Mouse (Mus musculus) forebrain, embryonic 11.5 days (tissue): ENCODE measurements around the gene Fn1. TPM values are rescaled to one million over a fixed set of nuclear protein-coding genes. Genes with fewer than 3 reads are reported as not detected.

ENCODE experiments used
- ATAC-seq: fragments of 200-750 bp; cut with Nextera tagmentation; replicated peaks from 2 replicates; pipeline ENCODE4 v1.8.0; 2017; ENCODE audit warnings: moderate TSS enrichment; ENCODE audit not compliant: low FRiP score
- DNase-seq: peaks from one replicate; pipeline ENCODE4 v3.0.0-alpha.2; 2017; ENCODE audit warnings: low spot score
- H3K27ac ChIP-seq: fragments of 300-500 bp; sonication (generic); 2 replicates; pipeline ENCODE4 v1.5.1; 2014; ENCODE audit warnings: low read depth, low read length
- H3K27me3 ChIP-seq: fragments of 300-500 bp; sonication (generic); 2 replicates; pipeline ENCODE4 v1.6.1; 2014; ENCODE audit warnings: mild to moderate bottlenecking, low read length, mixed read lengths; ENCODE audit not compliant: control insufficient read depth, insufficient read depth
- H3K36me3 ChIP-seq: fragments of 300-500 bp; sonication (generic); 2 replicates; pipeline ENCODE4 v1.6.1; 2014; ENCODE audit warnings: mild to moderate bottlenecking, low read length, moderate library complexity, mixed read lengths; ENCODE audit not compliant: control insufficient read depth, insufficient read depth
- H3K4me1 ChIP-seq: fragments of 300-500 bp; sonication (generic); replicated peaks from 2 replicates; pipeline ENCODE4 v1.6.1; 2014; ENCODE audit warnings: low read length, mixed read lengths; ENCODE audit not compliant: control insufficient read depth, insufficient read depth
- H3K4me2 ChIP-seq: fragments of 300-500 bp; sonication (generic); 2 replicates; pipeline ENCODE4 v1.6.1; 2014; ENCODE audit warnings: low read depth, mild to moderate bottlenecking, low read length, moderate library complexity, mixed read lengths; ENCODE audit not compliant: severe bottlenecking
- H3K4me3 ChIP-seq: fragments of 300-500 bp; sonication (generic); 2 replicates; pipeline ENCODE4 v1.5.1; 2014; ENCODE audit warnings: low read depth, low read length
- H3K9ac ChIP-seq: fragments of 300-500 bp; sonication (generic); 2 replicates; pipeline ENCODE4 v1.6.1; 2014; ENCODE audit warnings: low read length
- H3K9me3 ChIP-seq: fragments of 300-500 bp; sonication (generic); 2 replicates; pipeline ENCODE4 v1.6.1; 2016; ENCODE audit warnings: low read length, mixed read lengths; ENCODE audit not compliant: control insufficient read depth
- WGBS: fragments of 180-500 bp; shearing (Covaris S2); extraction: QIAGEN DNeasy Blood & Tissue Kit; methylation state at CpG from one replicate; pipeline ENCODE4 v1.1.7; 2014; 5-methylcytosine and 5-hydroxymethylcytosine counted together
- polyA plus RNA-seq: library from polyadenylated mRNA; unstranded; fragments of >200 nt; fragmentation: Nextera tagmentation; extraction: Ambion mirVana; gene quantifications from 2 replicates; pipeline ENCODE4 v1.2.1, GENCODE M21; 2014

Gene Fn1
- polyA plus RNA-seq, 1 experiment from 2014 or later: 120 TPM

DNA sequence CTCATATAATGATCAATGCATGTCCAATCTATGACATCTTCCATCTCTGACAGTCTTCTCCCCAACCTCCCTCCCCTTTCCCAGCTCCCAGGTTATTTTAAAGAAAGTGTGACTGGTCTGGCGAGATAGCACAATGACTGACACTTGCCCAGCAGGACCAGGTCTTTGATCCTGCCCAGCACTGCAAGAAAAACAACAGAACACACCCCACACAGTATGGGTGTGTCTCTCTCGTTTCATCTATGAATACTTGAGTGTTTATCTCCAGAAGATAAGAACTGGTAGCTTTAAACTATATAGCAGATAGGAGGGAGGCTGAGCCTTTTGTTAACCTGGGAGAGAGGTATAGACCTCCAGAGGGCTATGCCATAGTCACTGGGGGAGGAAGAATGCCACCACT, 28.3 kb upstream of the Fn1 start:
- Histone ChIP-seq H3K36me3 (no peaks in the 10 kb centered on the region), H3K9ac (no peak overlapping the region), H3K9me3 (no peaks in the 10 kb centered on the region), H3K4me1 (no peaks in the 10 kb centered on the region), H3K4me3 (no peak overlapping the region), H3K4me2 (no peak overlapping the region), H3K27me3 (no peaks in the 10 kb centered on the region), H3K27ac (no peak overlapping the region)
- DNase-seq (no peak), ATAC-seq (no peak)
- WGBS: 21% methylated on average over 2 of the region's 2 CpGs

DNA sequence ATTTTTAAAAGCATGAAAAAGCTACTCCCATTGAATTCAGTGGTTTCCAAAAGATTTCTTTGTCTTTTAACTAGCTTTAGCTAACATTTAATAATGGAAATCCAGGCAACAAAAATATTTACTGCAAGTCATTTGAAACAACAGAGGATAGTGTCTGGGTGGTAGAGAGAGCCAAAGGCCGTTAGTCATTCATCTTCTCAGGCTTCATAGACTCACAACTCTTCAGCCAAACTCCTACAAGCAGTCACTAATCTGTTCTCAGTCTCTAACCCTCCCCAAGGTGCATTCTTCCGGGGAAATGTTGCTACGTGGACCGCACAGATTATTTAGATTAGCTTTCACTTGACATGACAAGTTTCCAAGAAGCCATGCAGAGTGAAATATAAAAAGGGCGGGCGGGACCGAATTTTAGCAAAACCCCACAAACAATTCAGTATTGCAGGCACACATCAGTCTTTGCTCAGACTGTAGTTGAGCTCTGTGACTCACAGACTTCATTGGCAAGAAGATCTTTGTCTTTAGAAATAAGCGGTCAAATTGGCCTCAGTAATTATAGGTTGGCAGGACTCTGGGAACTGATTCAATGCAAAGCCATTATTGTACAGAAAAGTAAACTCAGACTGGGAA, 27.2 kb upstream of the Fn1 start:
- no peak for DNase-seq
- ATAC-seq: no peak
- 81% methylated on average over 8 of the region's 8 CpGs for WGBS

GRCm38 (mm10) chr1:71675420-71675819, 22.4 kb upstream of the Fn1 start:
- no peak overlapping the region for H3K9ac ChIP-seq
- WGBS: 56% methylated on average over 2 of the region's 2 CpGs
- no peak overlapping the region for H3K4me2 ChIP-seq
- no peaks in the 10 kb centered on the region for H3K9me3 ChIP-seq
- no peak overlapping the region for H3K27ac ChIP-seq
- H3K4me3 ChIP-seq: no peak overlapping the region
- H3K36me3 ChIP-seq: no peaks in the 10 kb centered on the region
- no peak for DNase-seq
- no peaks in the 10 kb centered on the region for H3K27me3 ChIP-seq
- no peak for ATAC-seq
- H3K4me1 ChIP-seq: peaks cover 6% of the 10 kb centered on the region; the same call in 1 of the 2 replicates

More for the DNA sequence above, 27.2 kb upstream of the Fn1 start:
- H3K9me3 ChIP-seq: no peaks in the 10 kb centered on the region
- no peak overlapping the region for H3K4me3 ChIP-seq
- H3K27ac ChIP-seq: no peak overlapping the region
- no peaks in the 10 kb centered on the region for H3K36me3 ChIP-seq
- H3K4me2 ChIP-seq: no peak overlapping the region
- no peaks in the 10 kb centered on the region for H3K27me3 ChIP-seq
- no peaks in the 10 kb centered on the region for H3K4me1 ChIP-seq
- H3K9ac ChIP-seq: no peak overlapping the region

DNA sequence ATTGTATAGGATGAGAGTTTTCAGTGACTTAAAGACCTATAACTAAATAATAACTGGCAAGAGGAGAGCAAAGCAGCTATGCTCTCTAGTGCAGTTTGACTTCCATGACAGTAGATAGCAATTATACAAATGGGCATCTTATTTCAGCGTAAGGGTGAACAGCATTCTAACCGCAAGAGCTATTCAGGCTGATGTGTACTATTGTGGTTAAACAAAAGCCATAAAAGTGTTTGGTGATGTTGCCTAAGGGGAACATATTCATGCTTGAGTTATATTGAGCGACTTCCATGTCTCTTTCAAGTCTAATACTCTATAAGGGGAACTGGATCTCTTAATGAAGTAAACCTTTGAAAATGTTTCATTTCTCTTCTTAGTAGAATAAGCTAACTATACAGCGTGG, 21.3 kb upstream of the Fn1 start:
- ATAC-seq: no peak
- Histone ChIP-seq H3K27ac (no peak overlapping the region), H3K9ac (no peak overlapping the region), H3K36me3 (no peaks in the 10 kb centered on the region), H3K4me2 (no peak overlapping the region), H3K4me3 (no peak overlapping the region), H3K27me3 (no peaks in the 10 kb centered on the region), H3K4me1 (peaks cover 6% of the 10 kb centered on the region; the same call in 1 of the 2 replicates), H3K9me3 (no peaks in the 10 kb centered on the region)
- 68% methylated on average over 4 of the region's 4 CpGs for WGBS
- no peak for DNase-seq

- peak; percentile 92 for ATAC-seq
- Histone ChIP-seq H3K4me1 (peaks cover 6% of the 10 kb centered on the region; the same call in 1 of the 2 replicates), H3K4me2 (0 out of 2 replicates have a peak overlapping the region, but pooled peaks have one; percentile 5), H3K9me3 (no peaks in the 10 kb centered on the region), H3K27ac (no peak overlapping the region), H3K27me3 (no peaks in the 10 kb centered on the region), H3K9ac (no peak overlapping the region; the same call in 1 of the 2 replicates), H3K4me3 (no peak overlapping the region), H3K36me3 (no peaks in the 10 kb centered on the region)
- WGBS: 1% methylated on average over 3 of the region's 3 CpGs
- peak; percentile 55 for DNase-seq
Measured at GRCm38 (mm10) chr1:71673398-71673910, 20.5 kb upstream of the Fn1 start.

GRCm38 (mm10) chr1:71672346-71672745, 19.3 kb upstream of the Fn1 start:
- Histone ChIP-seq H3K4me3 (no peak overlapping the region), H3K4me1 (peaks cover 6% of the 10 kb centered on the region; the same call in 1 of the 2 replicates), H3K9ac (no peak overlapping the region), H3K9me3 (no peaks in the 10 kb centered on the region), H3K27ac (no peak overlapping the region), H3K36me3 (no peaks in the 10 kb centered on the region), H3K27me3 (no peaks in the 10 kb centered on the region), H3K4me2 (no peak overlapping the region)
- no peak for DNase-seq
- ATAC-seq: no peak
- WGBS: 87% methylated on average over 3 of the region's 3 CpGs

DNA sequence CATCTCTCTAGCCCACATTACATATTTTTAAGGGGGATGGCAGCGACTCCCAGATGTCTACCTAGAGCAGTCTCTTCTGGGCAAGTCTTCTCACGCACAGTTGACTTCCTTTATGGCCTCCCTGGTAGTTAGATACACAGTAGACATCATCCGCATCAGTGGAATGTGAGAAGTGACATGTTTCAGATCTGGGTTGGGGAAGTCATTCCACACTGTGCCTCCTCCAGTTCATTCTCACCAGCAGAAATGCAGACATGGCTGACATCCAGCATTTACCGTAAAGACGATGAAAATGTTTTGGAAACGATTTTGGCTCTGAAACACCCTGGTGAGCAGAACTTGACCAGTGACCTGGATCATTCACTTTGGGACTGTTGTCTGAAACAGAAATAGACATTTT, 10.2 kb upstream of the Fn1 start:
- H3K4me1 ChIP-seq: no peaks in the 10 kb centered on the region
- no peaks in the 10 kb centered on the region for H3K27me3 ChIP-seq
- no peaks in the 10 kb centered on the region; the same call in 1 of the 2 replicates for H3K9me3 ChIP-seq
- ATAC-seq: no peak
- WGBS: 89% methylated on average over 6 of the region's 6 CpGs
- H3K9ac ChIP-seq: no peak overlapping the region
- no peak for DNase-seq
- H3K4me2 ChIP-seq: no peak overlapping the region
- no peak overlapping the region for H3K4me3 ChIP-seq
- H3K36me3 ChIP-seq: no peaks in the 10 kb centered on the region
- no peak overlapping the region for H3K27ac ChIP-seq

DNA sequence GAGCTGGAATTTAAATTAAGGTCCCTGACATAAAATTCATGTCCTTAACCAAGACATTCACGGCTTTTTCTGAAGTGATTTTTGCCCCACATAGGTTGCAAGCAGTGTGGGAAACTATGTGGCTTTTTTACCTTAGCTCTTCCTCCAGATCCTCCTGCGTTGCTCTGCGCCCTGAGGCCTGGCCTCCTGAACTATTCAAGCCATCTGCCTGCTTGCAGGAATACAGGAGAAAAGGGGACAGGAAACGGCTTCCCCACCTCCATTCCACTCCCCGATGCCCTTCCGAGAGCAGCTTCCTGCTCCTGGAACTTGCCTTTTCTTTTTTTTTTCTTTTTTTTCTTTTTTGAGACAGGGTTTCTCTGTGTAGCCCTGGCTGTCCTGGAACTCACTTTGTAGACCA, 5.6 kb upstream of the Fn1 start:
- 78% methylated on average over 6 of the region's 6 CpGs for WGBS
- Histone ChIP-seq H3K4me2 (no peak overlapping the region), H3K36me3 (no peaks in the 10 kb centered on the region), H3K9me3 (no peaks in the 10 kb centered on the region; the same call in 1 of the 2 replicates), H3K27ac (no peak overlapping the region), H3K4me1 (no peaks in the 10 kb centered on the region), H3K9ac (no peak overlapping the region), H3K4me3 (no peak overlapping the region), H3K27me3 (no peaks in the 10 kb centered on the region)
- no peak for ATAC-seq
- no peak for DNase-seq

GRCm38 (mm10) chr1:71656309-71656708, 3.3 kb upstream of the Fn1 start:
- H3K9ac ChIP-seq: no peak overlapping the region
- no peaks in the 10 kb centered on the region for H3K27me3 ChIP-seq
- WGBS: 87% methylated on average over 6 of the region's 6 CpGs
- DNase-seq: no peak
- no peak overlapping the region for H3K4me2 ChIP-seq
- no peaks in the 10 kb centered on the region for H3K9me3 ChIP-seq
- no peak overlapping the region for H3K27ac ChIP-seq
- no peak overlapping the region for H3K4me3 ChIP-seq
- no peaks in the 10 kb centered on the region for H3K36me3 ChIP-seq
- no peaks in the 10 kb centered on the region; the same call in 1 of the 2 replicates for H3K4me1 ChIP-seq
- no peak for ATAC-seq
